Mouse (Mus musculus) splenic B cell, adult 2 months (primary cell): ENCODE results near the gene Syne2.

Experiments used
- DNase-seq: peaks from one replicate; pipeline ENCODE4 v3.0.0-alpha.2; 2011; ENCODE audit warnings: low read depth, low spot score
- H3K27me3 ChIP-seq: 2 replicates; pipeline ENCODE4 v1.6.1; 2012; ENCODE audit warnings: mild to moderate bottlenecking, low read length, moderate library complexity, mixed read lengths; ENCODE audit not compliant: control insufficient read depth, poor library complexity, insufficient read depth, severe bottlenecking
- H3K36me3 ChIP-seq: 2 replicates; pipeline ENCODE4 v1.6.1; 2012; ENCODE audit warnings: mild to moderate bottlenecking, low read length, moderate library complexity, mixed read lengths; ENCODE audit not compliant: control insufficient read depth, poor library complexity, insufficient read depth, severe bottlenecking

The Syne2 gene

DNA sequence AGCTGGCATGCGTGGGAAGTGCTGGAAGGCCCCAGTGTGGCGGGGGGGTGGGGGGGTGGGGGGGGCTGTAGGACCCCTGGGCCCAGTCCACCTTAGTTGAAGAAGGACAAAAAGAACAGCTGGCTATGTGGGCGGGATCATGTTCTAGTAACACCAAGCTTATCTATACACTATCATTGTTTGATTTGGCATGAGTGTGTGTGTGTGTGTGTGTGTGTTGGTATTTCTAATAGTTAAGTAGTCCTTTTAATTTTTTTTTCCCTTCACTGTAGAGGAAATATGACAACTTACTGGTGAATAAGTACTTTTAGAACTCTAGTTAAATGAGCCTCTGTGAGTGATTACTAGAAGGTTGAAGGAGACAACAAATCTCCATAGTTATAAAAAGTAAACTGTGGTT is 230.0 kb downstream of the Syne2 start:
- DNase-seq = no peak
- no peaks in the 10 kb centered on the region for H3K27me3 ChIP-seq
- no peaks in the 10 kb centered on the region for H3K36me3 ChIP-seq

- Histone ChIP-seq H3K36me3 (no peaks in the 10 kb centered on the region), H3K27me3 (no peaks in the 10 kb centered on the region)
- DNase-seq = no peak
Observed at GRCm38 (mm10) chr12:76048672-76049071, 230.7 kb downstream of the Syne2 start.

GRCm38 (mm10) chr12:76049343-76049742 is 231.4 kb downstream of the Syne2 start:
- Histone ChIP-seq H3K36me3 (no peaks in the 10 kb centered on the region), H3K27me3 (no peaks in the 10 kb centered on the region)
- DNase-seq = no peak

- Histone ChIP-seq H3K36me3 (no peaks in the 10 kb centered on the region), H3K27me3 (no peaks in the 10 kb centered on the region)
- no peak for DNase-seq
Observed at GRCm38 (mm10) chr12:76051879-76052278, 233.9 kb downstream of the Syne2 start.

DNA sequence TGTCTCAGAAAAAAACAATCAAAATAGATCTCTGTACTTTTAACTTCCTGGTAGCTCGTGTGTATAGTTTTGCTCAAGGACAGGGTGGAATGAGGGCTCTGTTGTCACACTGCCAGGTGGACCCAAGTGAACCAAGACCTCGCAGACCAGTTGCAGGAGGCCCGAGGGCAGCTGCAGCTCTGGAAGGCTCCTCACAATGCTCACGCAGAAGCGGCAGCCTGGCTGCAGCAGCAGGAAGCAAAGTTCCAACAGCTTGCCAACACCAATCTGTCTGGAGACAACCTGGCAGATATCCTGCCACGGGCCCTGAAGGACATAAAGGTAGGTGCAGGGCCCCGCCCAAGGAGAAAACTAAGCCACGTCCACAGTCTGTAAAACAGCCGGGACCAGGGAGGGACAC is 236.7 kb downstream of the Syne2 start:
- DNase-seq = no peak
- no peaks in the 10 kb centered on the region for H3K27me3 ChIP-seq
- peaks cover 2% of the 10 kb centered on the region; the same call in 1 of the 2 replicates for H3K36me3 ChIP-seq

GRCm38 (mm10) chr12:76063001-76063400 is 245.1 kb downstream of the Syne2 start:
- H3K27me3 ChIP-seq = no peaks in the 10 kb centered on the region
- H3K36me3 ChIP-seq = peaks cover 1% of the 10 kb centered on the region; the same call in 1 of the 2 replicates
- no peak for DNase-seq

- H3K27me3 ChIP-seq = no peaks in the 10 kb centered on the region
- H3K36me3 ChIP-seq = no peaks in the 10 kb centered on the region
- no peak for DNase-seq
Observed at GRCm38 (mm10) chr12:76070386-76070785, 252.5 kb downstream of the Syne2 start.

DNA sequence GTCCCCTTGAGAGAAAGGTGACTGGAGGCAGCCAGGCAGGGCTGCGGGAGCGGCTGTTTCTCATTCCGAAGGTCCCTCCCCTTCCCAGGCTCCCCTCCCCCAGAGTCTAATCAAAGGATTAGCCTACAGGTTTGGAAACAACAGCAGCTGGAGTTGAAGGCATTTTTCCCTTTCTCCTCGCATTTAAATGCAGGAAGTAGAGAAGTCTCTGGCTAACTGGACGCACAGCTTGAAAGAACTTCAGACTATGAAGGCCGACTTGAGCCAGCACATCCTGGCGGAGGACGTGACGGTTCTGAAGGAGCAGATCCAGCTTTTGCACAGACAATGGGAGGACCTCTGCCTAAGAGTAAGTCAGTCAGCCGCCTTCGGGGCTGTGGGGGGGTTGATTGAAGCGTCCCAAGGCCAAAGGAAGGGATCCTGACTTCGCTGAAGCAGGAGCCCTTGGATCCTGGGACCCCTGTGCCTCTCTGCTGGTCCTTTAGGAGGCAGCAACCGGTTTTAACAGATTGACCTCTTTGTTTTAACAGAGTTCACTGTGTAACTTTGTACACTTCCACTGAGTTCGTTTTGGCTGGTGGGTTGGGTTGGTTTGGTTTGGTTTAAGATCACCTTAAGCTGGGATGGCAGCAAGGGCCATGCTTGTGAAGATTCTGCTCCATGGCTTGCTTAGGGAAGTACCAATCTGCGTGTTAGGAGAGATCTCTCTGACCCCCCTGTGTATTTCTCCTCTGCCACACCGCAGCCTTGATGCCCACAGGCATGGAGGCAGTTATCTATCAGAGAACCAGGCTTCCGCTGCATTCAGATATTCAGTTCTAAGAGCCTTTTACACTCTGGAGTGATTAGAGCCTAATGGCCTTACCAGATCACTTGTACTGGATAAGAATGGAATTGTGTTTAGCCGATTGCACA is 254.3 kb downstream of the Syne2 start:
- Histone ChIP-seq H3K36me3 (no peaks in the 10 kb centered on the region), H3K27me3 (no peaks in the 10 kb centered on the region)
- DNase-seq = no peak

DNA sequence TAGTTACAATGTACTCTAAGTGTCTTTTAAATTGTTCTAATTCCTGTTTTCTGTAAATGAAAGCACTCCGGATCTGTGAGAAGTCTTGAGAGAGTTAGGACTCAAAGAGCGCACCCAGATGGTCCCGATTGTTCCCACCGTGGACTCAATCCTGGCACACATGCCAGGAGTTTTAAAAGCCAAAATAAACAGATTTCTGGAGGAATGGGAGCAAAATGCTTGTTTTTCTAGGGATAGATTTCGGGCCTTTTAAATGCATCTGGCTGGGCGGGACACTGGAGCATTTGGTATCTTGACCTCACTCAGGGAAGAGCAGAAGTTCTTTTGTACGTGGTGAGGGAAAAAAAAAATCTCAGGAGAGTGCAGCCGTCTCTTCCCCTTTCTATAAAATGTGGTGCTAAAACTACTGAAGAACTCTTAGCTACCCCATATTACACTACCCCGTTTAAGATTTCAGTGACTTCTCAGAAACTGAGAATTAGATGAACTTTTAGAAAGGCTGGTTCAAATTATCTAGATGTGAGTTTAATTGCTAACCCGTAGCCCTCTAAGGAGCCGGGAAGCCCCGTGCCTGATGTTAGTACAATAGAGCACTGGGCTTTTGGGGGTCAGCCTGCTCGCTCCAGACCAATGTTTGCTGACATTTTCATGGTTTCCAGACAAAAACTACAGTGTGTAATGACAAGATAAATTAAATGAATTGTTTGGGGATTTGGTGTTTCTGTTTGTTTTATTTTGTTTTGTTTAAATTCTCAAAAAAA is 255.3 kb downstream of the Syne2 start:
- Histone ChIP-seq H3K27me3 (no peaks in the 10 kb centered on the region), H3K36me3 (no peaks in the 10 kb centered on the region)
- DNase-seq = no peak

DNA sequence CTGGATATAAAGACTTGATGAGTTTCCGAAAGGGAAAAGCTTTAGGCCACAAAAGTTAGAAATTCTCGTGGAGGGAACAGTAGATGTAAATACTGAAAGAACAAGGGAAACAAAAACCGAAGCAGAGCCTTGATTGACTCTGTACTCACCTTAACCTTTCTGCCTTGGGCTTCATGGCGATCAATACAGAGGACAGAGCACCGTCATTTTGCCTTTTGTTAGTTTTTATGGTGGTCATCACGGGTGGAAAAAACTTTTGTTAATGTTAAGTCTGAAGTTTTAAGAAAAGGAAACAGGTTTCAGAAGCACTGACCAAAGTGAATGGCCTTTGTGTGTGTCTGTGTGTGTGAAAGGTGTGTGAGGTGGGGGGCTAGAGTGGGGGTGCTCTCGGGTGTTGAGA is 256.0 kb downstream of the Syne2 start:
- DNase-seq = no peak
- no peaks in the 10 kb centered on the region for H3K27me3 ChIP-seq
- H3K36me3 ChIP-seq = no peaks in the 10 kb centered on the region

DNA sequence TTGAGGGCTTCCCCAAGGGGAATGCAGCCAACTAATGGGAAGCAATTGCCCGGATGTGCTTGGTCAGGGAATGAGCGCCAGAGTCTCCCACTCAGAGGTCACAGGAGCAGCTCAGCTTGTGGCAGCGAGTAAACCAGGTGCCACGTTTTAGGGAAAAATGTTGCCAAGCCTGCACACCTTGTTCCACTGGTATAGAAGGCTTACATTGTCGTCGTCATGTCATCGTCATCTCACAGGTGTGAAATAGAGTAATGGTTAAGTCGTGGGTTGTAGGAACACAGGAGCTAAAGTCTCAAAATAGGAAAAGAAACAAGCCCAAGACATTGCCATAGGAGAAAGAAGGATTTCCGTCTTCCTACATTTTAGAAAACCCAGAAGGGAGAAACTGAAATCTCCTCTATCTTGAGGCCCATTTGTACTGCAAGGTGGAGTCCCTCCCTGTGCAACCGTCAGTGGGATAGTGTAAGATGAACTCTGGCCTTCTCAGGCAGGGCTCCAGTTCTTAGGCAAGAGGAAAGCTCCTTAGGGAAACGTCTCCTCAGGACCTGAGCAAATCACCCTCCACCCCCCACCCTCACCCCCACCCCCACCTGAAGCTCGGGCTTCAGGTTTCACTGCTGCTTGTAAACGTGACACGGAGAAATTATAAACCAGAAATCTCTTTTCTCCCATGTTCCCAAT is 263.1 kb downstream of the Syne2 start:
- Histone ChIP-seq H3K36me3 (no peaks in the 10 kb centered on the region), H3K27me3 (no peaks in the 10 kb centered on the region)
- DNase-seq = no peak

DNA sequence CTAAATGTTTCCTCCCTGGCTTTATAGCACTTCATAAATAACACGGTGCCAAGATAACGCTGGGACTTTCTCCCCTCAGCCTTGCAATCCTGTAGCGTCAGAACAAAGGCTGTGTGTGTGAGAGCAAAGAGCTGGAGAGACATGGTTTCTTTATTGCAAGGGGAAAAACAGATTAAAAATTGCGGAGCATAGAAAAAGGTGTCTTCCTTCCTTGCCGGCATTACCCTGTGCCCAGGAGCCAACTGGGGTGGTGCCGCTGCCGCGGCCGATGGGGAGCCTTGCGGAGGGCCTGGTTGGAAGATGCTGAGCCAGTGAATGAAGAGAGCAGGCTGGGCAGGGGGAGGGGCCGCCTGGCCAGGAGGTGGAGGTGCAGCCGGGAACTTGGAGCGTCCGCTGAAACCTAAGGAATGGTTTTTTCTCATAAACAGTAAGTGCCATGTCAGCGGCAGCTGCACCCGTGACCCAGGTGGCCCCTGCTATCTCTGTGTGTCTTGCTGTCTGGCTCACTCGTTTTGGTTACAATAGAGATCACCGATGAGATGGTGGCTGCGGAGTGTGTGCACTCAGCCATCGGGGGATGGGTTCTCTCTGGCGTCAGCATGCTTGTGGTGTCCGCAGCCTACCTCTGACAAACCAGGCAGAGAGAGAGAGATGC is 263.8 kb downstream of the Syne2 start:
- H3K36me3 ChIP-seq = no peaks in the 10 kb centered on the region
- H3K27me3 ChIP-seq = no peaks in the 10 kb centered on the region
- DNase-seq = no peak

- no peak for DNase-seq
Observed at GRCm38 (mm10) chr12:76085066-76085465, 267.1 kb downstream of the Syne2 start.

More at GRCm38 (mm10) chr12:76085066-76085465, 267.1 kb downstream of the Syne2 start:
- H3K27me3 ChIP-seq = no peaks in the 10 kb centered on the region
- H3K36me3 ChIP-seq = no peaks in the 10 kb centered on the region
